Mouse (Mus musculus): Measurements from ENCODE around the gene Palld. TPM values are rescaled to one million over a fixed set of nuclear protein-coding genes. Genes with fewer than 3 reads are reported as not detected.

Palld gene
- total and polyA plus RNA-seq, 3 experiments: 0.33 TPM; not detected in 2

DNA sequence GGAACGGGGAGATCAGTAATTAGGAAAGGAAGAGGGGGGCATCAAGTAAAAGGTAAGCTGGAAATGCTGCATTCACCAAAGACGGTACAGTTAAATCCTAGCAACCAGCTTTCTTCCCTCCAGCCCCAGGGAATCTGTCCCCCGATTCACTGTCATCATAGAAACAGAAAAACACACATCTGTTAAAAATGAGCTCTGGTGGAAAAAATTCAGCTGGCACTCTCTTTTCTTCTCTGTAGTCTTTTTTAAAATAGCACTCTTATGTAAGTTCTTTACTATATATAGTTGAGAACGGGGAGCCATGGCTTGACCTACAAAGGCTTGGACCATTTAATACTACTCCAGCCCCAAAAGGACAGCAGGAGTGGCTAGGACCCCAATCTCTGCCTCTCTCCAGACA lies 332.8 kb downstream of the Palld start:
- no peaks in the 10 kb centered on the region for H3K4me1 ChIP-seq (ENCODE audit: insufficient read depth, low read depth, low read length)
- ATAC-seq (ENCODE audit: extremely low read depth, insufficient number of reproducible peaks, low FRiP score, poor library complexity, severe bottlenecking): no peak
- DNase-seq (ENCODE audit: low spot score): no peak
- H3K9me3 ChIP-seq (replicated peaks): no peaks in the 10 kb centered on the region
- H3K27me3 ChIP-seq (ENCODE audit: insufficient read depth, low read length): peaks cover 8% of the 10 kb centered on the region
- H3K4me3 ChIP-seq (ENCODE audit: low read depth, low read length): no peak overlapping the region
- TF ChIP-seq POLR2AphosphoS5 (IDR thresholded peaks at IDR 0.05; ENCODE audit: insufficient replicate concordance, low read depth, low read length) (no peak), CTCF (IDR thresholded peaks at IDR 0.05; ENCODE audit: low read depth, low read length) (no peak), TAL1 (conservative IDR thresholded peaks at IDR 0.05; ENCODE audit: low read depth, low read length) (no peak), GATA2 (IDR thresholded peaks at IDR 0.05; ENCODE audit: borderline replicate concordance, low read depth, low read length) (no peak), GATA1 (IDR thresholded peaks at IDR 0.05; ENCODE audit: borderline replicate concordance, low read length) (no peak)
- no peaks in the 10 kb centered on the region for H3K36me3 ChIP-seq (replicated peaks)

DNA sequence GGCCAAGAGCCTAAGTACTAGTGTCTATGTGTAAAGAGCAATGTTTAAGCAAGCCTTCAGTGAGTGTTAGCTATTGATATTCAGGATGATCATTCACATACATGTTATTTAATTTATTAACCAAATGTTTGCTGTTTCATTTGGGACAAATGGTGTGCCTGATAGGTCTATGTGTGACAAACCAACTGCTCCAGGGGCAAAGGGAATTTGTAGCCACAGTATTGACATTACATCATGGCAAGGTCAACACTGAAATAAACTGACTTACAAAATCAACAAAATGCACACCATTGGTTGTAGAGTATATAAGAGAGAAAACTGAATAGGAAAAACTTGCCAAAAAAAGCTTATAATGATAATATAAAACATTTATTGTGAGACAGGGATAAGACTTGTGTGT lies 333.3 kb downstream of the Palld start:
- DNase-seq (ENCODE audit: low spot score) (no peak), ATAC-seq (ENCODE audit: extremely low read depth, insufficient number of reproducible peaks, low FRiP score, poor library complexity, severe bottlenecking) (no peak)
- Histone ChIP-seq H3K9me3 (replicated peaks) (no peaks in the 10 kb centered on the region), H3K4me3 (ENCODE audit: low read depth, low read length) (no peak overlapping the region), H3K27me3 (ENCODE audit: insufficient read depth, low read length) (peaks cover 8% of the 10 kb centered on the region), H3K36me3 (replicated peaks) (no peaks in the 10 kb centered on the region), H3K4me1 (ENCODE audit: insufficient read depth, low read depth, low read length) (no peaks in the 10 kb centered on the region)
- TF ChIP-seq POLR2AphosphoS5 (IDR thresholded peaks at IDR 0.05; ENCODE audit: insufficient replicate concordance, low read depth, low read length) (no peak), CTCF (IDR thresholded peaks at IDR 0.05; ENCODE audit: low read depth, low read length) (no peak), TAL1 (conservative IDR thresholded peaks at IDR 0.05; ENCODE audit: low read depth, low read length) (no peak), GATA1 (IDR thresholded peaks at IDR 0.05; ENCODE audit: borderline replicate concordance, low read length) (no peak), GATA2 (IDR thresholded peaks at IDR 0.05; ENCODE audit: borderline replicate concordance, low read depth, low read length) (no peak)

DNA sequence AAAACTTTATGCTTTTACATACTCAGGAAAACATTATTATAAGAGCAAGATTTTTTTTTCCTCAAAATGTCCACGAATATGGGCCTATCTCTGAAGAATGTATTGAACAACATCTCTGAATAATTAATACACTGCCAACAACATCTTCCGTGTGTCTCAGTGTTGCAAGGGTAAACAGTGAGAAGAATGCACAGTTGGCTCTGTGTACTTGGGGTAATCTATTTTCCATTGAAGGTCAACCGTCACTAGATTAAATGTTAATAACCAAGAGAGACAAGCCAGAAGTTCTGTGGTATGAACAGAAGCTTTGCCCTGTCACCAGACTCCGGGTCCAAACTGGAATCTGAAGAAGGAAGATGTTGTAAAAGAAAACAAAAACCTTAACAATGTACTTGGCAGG lies 339.1 kb downstream of the Palld start:
- DNase-seq (ENCODE audit: low spot score) (no peak), ATAC-seq (ENCODE audit: extremely low read depth, insufficient number of reproducible peaks, low FRiP score, poor library complexity, severe bottlenecking) (no peak)
- Histone ChIP-seq H3K36me3 (replicated peaks) (no peaks in the 10 kb centered on the region), H3K4me1 (ENCODE audit: insufficient read depth, low read depth, low read length) (no peaks in the 10 kb centered on the region), H3K27me3 (ENCODE audit: insufficient read depth, low read length) (peaks cover 8% of the 10 kb centered on the region), H3K9me3 (replicated peaks) (no peaks in the 10 kb centered on the region), H3K4me3 (ENCODE audit: low read depth, low read length) (no peak overlapping the region)
- TF ChIP-seq GATA2 (IDR thresholded peaks at IDR 0.05; ENCODE audit: borderline replicate concordance, low read depth, low read length) (no peak), GATA1 (IDR thresholded peaks at IDR 0.05; ENCODE audit: borderline replicate concordance, low read length) (no peak)

DNA sequence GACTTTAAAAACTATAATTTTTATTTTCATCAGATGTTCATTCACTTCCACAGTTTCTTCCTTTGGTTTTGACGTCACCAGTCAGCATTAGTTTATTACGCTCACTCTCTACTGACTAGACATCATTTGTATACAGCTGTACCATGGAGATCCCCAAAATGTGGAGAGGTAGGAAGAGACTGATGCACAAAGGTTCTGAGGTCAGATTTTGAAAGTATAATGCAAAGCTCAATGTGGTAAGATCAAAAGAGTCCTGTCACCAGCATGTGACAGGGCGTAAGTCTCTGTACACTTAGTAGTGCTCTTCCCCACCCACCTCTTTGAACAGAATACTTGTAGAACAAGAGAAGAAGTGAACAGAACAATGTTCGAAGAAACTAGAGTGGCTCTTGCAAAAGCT lies 339.9 kb downstream of the Palld start:
- Histone ChIP-seq H3K9me3 (replicated peaks) (no peaks in the 10 kb centered on the region), H3K27me3 (ENCODE audit: insufficient read depth, low read length) (peaks cover 10% of the 10 kb centered on the region), H3K36me3 (replicated peaks) (no peaks in the 10 kb centered on the region), H3K4me3 (ENCODE audit: low read depth, low read length) (no peak overlapping the region), H3K4me1 (ENCODE audit: insufficient read depth, low read depth, low read length) (no peaks in the 10 kb centered on the region)
- ATAC-seq (ENCODE audit: extremely low read depth, insufficient number of reproducible peaks, low FRiP score, poor library complexity, severe bottlenecking) (no peak), DNase-seq (ENCODE audit: low spot score) (no peak)
- no peak for TF ChIP-seq POLR2AphosphoS5 (IDR thresholded peaks at IDR 0.05; ENCODE audit: insufficient replicate concordance, low read depth, low read length)
- TF ChIP-seq GATA2 (IDR thresholded peaks at IDR 0.05; ENCODE audit: borderline replicate concordance, low read depth, low read length): no peak
- TF ChIP-seq CTCF (IDR thresholded peaks at IDR 0.05; ENCODE audit: low read depth, low read length): no peak
- TF ChIP-seq GATA1 (IDR thresholded peaks at IDR 0.05; ENCODE audit: borderline replicate concordance, low read length): no peak
- TF ChIP-seq TAL1 (conservative IDR thresholded peaks at IDR 0.05; ENCODE audit: low read depth, low read length): no peak

DNA sequence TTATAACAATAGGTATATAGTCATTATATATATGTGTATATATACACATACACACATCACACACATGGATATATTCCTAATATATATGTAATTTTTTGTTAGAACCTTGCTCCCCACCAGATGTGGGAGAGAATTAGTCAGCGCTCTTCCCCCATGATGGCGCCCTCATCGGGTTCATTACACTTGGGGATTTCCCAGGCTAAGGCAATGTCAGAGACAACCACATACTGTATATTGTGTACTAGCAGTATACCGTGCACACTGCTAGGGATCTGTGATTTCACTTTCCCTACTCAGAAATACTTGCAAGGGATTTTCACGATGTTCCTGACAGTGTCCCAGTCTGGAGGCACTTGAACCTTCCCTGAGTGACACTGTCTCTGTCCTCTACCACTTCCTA lies 341.3 kb downstream of the Palld start:
- ATAC-seq (ENCODE audit: extremely low read depth, insufficient number of reproducible peaks, low FRiP score, poor library complexity, severe bottlenecking): no peak
- no peaks in the 10 kb centered on the region for H3K4me1 ChIP-seq (ENCODE audit: insufficient read depth, low read depth, low read length)
- H3K9me3 ChIP-seq (replicated peaks): no peaks in the 10 kb centered on the region
- no peak for DNase-seq (ENCODE audit: low spot score)
- H3K4me3 ChIP-seq (ENCODE audit: low read depth, low read length): no peak overlapping the region
- peaks cover 7% of the 10 kb centered on the region; the same call in 1 of the 2 replicates for H3K27me3 ChIP-seq (ENCODE audit: insufficient read depth, low read length)
- TF ChIP-seq GATA2 (IDR thresholded peaks at IDR 0.05; ENCODE audit: borderline replicate concordance, low read depth, low read length): no peak
- TF ChIP-seq CTCF (IDR thresholded peaks at IDR 0.05; ENCODE audit: low read depth, low read length): no peak
- TF ChIP-seq POLR2AphosphoS5 (IDR thresholded peaks at IDR 0.05; ENCODE audit: insufficient replicate concordance, low read depth, low read length): no peak
- no peak for TF ChIP-seq GATA1 (IDR thresholded peaks at IDR 0.05; ENCODE audit: borderline replicate concordance, low read length)
- no peak for TF ChIP-seq TAL1 (conservative IDR thresholded peaks at IDR 0.05; ENCODE audit: low read depth, low read length)
- no peaks in the 10 kb centered on the region for H3K36me3 ChIP-seq (replicated peaks)

DNA sequence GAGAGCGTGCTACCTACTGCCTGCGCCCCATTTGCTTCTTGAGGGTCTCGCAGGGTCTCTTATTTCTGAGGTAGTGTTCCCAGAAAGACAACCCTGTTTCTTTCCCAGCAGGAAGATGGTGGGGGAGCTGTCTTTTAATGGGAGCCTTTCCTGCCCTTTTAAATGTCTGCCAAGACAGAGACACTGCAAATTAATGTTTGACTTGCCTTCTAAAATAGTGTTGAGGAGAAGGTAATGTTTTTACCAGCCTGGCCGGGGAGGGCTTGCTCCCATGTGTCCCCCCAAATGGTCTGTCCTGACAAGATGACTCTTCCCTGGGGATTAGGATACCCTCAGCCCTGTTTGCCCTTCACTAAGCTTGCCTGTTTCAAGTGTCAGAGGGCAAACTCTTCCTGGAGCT lies 342.5 kb downstream of the Palld start:
- no peaks in the 10 kb centered on the region for H3K36me3 ChIP-seq (replicated peaks)
- no peaks in the 10 kb centered on the region for H3K4me1 ChIP-seq (ENCODE audit: insufficient read depth, low read depth, low read length)
- TF ChIP-seq GATA1 (IDR thresholded peaks at IDR 0.05; ENCODE audit: borderline replicate concordance, low read length) (no peak), CTCF (IDR thresholded peaks at IDR 0.05; ENCODE audit: low read depth, low read length) (no peak), GATA2 (IDR thresholded peaks at IDR 0.05; ENCODE audit: borderline replicate concordance, low read depth, low read length) (no peak), POLR2AphosphoS5 (IDR thresholded peaks at IDR 0.05; ENCODE audit: insufficient replicate concordance, low read depth, low read length) (no peak), TAL1 (conservative IDR thresholded peaks at IDR 0.05; ENCODE audit: low read depth, low read length) (no peak)
- no peaks in the 10 kb centered on the region for H3K9me3 ChIP-seq (replicated peaks)
- no peak for DNase-seq (ENCODE audit: low spot score)
- no peak for ATAC-seq (ENCODE audit: extremely low read depth, insufficient number of reproducible peaks, low FRiP score, poor library complexity, severe bottlenecking)
- peaks cover 7% of the 10 kb centered on the region; the same call in 1 of the 2 replicates for H3K27me3 ChIP-seq (ENCODE audit: insufficient read depth, low read length)
- no peak overlapping the region for H3K4me3 ChIP-seq (ENCODE audit: low read depth, low read length)

DNA sequence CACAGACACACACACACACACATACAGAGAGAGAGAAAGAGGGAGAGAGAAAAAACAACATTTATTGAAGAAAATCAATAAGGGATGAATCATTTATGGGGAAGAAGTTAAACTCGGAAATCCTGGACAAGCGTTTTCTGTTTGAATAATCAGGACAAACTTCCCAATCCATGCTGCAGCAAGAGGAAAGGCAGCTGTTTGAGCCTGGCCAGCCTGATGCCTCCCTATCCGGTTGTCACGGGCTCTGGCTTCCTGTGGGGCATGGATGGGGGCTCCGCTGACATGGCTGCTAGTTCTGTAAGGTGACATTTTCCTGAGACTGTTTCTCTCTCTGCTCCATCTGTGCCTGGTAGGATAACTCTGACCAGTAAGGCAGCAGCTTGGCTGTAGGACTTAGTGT lies 343.0 kb downstream of the Palld start:
- ATAC-seq (ENCODE audit: extremely low read depth, insufficient number of reproducible peaks, low FRiP score, poor library complexity, severe bottlenecking): no peak
- no peaks in the 10 kb centered on the region for H3K9me3 ChIP-seq (replicated peaks)
- TF ChIP-seq GATA2 (IDR thresholded peaks at IDR 0.05; ENCODE audit: borderline replicate concordance, low read depth, low read length) (no peak), POLR2AphosphoS5 (IDR thresholded peaks at IDR 0.05; ENCODE audit: insufficient replicate concordance, low read depth, low read length) (no peak), GATA1 (IDR thresholded peaks at IDR 0.05; ENCODE audit: borderline replicate concordance, low read length) (no peak), TAL1 (conservative IDR thresholded peaks at IDR 0.05; ENCODE audit: low read depth, low read length) (no peak), CTCF (IDR thresholded peaks at IDR 0.05; ENCODE audit: low read depth, low read length) (no peak)

More for the DNA sequence above, 343.0 kb downstream of the Palld start:
- Histone ChIP-seq H3K4me1 (ENCODE audit: insufficient read depth, low read depth, low read length) (no peaks in the 10 kb centered on the region), H3K4me3 (ENCODE audit: low read depth, low read length) (no peak overlapping the region), H3K27me3 (ENCODE audit: insufficient read depth, low read length) (peaks cover 7% of the 10 kb centered on the region; the same call in 1 of the 2 replicates), H3K36me3 (replicated peaks) (no peaks in the 10 kb centered on the region)
- DNase-seq (ENCODE audit: low spot score): no peak
